Mouse (Mus musculus) bone marrow, adult 2 months (tissue): Measurements from ENCODE around the gene Nampt.

ENCODE experiments used
- CTCF ChIP-seq: fragments of 200-500 bp; IDR thresholded peaks from 2 replicates; pipeline ENCODE4 v1.5.1; 2011; ENCODE audit warnings: low read length, control low read depth; ENCODE audit not compliant: control insufficient read depth, insufficient read depth
- POLR2A ChIP-seq: fragments of 200-500 bp; IDR thresholded peaks from 2 replicates; pipeline ENCODE4 v1.6.1; 2011; ENCODE audit warnings: low read depth, mild to moderate bottlenecking, control low read depth, low read length, borderline replicate concordance; ENCODE audit not compliant: control insufficient read depth

DNA sequence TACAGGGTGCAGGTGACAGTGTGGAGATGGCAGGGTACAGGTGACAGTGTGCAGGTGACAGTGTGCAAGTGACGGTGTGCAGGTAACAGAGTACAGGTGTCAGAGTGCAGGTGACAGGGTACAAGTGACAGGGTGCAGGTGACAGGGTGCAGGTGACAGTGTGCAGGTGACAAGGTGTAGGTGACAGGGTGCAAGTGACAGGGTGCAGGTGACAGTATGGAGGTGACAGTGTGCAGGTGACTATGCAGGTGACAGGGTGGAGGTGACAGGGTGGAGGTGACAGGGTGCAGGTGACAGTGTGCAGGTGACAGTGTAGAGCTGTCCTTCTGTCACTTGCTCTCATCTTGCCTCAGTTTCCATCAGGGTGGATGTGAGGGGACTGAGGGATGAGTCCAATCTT is 76.5 kb downstream of the Nampt start:
- TF ChIP-seq POLR2A = no peak
- no peak for TF ChIP-seq CTCF
